Mouse (Mus musculus): ENCODE results near the gene Fzd5.

GRCm38 (mm10) chr1:64757766-64758165 is 20.2 kb upstream of the Fzd5 start:
- TF ChIP-seq CTCF (IDR thresholded peaks at IDR 0.05; ENCODE audit: insufficient read depth, low read length) (no peak), POLR2A (IDR thresholded peaks at IDR 0.05; ENCODE audit: borderline replicate concordance, extremely low read depth, low read depth, low read length) (no peak)

All from lung, adult 2 months (tissue).